Mouse (Mus musculus) heart, embryonic 14.5 days (tissue): ENCODE measurements around the gene Sel1l. TPM values are rescaled to one million over a fixed set of nuclear protein-coding genes. Genes with fewer than 3 reads are reported as not detected.

Experiments used
- ATAC-seq: fragments of 200-750 bp; cut with Nextera tagmentation; 2 replicates; pipeline ENCODE4 v1.8.0; 2017; ENCODE audit warnings: low read depth, moderate TSS enrichment; ENCODE audit not compliant: insufficient number of reproducible peaks, insufficient read depth, low FRiP score
- H3K27ac ChIP-seq, 2 experiments: fragments of 200-500 bp in 1 of 2; fragments of 300-500 bp in 1 of 2; sonication (generic) in 1 of 2; replicated peaks in 1 of 2; 2 replicates each; pipeline ENCODE4 v1.5.1; 2012 to 2014; ENCODE audit warnings: low read depth in 2 of 2, low read length in 2 of 2, control low read depth in 1 of 2, mild to moderate bottlenecking in 1 of 2, mixed read lengths in 1 of 2; ENCODE audit not compliant: control insufficient read depth in 1 of 2, insufficient read depth in 1 of 2
- H3K27me3 ChIP-seq: fragments of 300-500 bp; sonication (generic); 2 replicates; pipeline ENCODE4 v1.6.1; 2014; ENCODE audit warnings: mild to moderate bottlenecking, low read length, control low read depth; ENCODE audit not compliant: control insufficient read depth, insufficient read depth
- H3K36me3 ChIP-seq: fragments of 300-500 bp; sonication (generic); 2 replicates; pipeline ENCODE4 v1.6.1; 2014; ENCODE audit warnings: mild to moderate bottlenecking, control low read depth, low read length, mixed read lengths; ENCODE audit not compliant: control insufficient read depth, insufficient read depth
- H3K4me1 ChIP-seq, 2 experiments: fragments of 200-500 bp in 1 of 2; fragments of 300-500 bp in 1 of 2; sonication (generic) in 1 of 2; 2 replicates each; pipeline ENCODE4 v1.6.1; 2012 to 2014; ENCODE audit warnings: low read length in 2 of 2, control low read depth in 1 of 2, mixed read lengths in 1 of 2; ENCODE audit not compliant: control insufficient read depth in 2 of 2, insufficient read depth in 2 of 2
- H3K4me2 ChIP-seq: fragments of 300-500 bp; sonication (generic); 2 replicates; pipeline ENCODE4 v1.6.1; 2014; ENCODE audit warnings: mild to moderate bottlenecking, low read length
- H3K4me3 ChIP-seq, 2 experiments: fragments of 200-500 bp in 1 of 2; fragments of 300-500 bp in 1 of 2; sonication (generic) in 1 of 2; 2 replicates each; pipeline ENCODE4 v1.5.1; 2012 to 2014; ENCODE audit warnings: low read length in 2 of 2, mild to moderate bottlenecking in 2 of 2, control low read depth in 1 of 2, low read depth in 1 of 2, moderate library complexity in 1 of 2; ENCODE audit not compliant: control insufficient read depth in 1 of 2, insufficient read depth in 1 of 2
- H3K9ac ChIP-seq: fragments of 300-500 bp; sonication (generic); 2 replicates; pipeline ENCODE4 v1.6.1; 2014; ENCODE audit warnings: mild to moderate bottlenecking, low read length
- H3K9me3 ChIP-seq: fragments of 300-500 bp; sonication (generic); 2 replicates; pipeline ENCODE4 v1.6.1; 2016; ENCODE audit warnings: low read length, control low read depth; ENCODE audit not compliant: control insufficient read depth
- WGBS: fragments of 180-500 bp; shearing (Covaris S2); extraction: QIAGEN DNeasy Blood & Tissue Kit; methylation state at CpG from one replicate; pipeline ENCODE4 v1.1.7; 2014; 5-methylcytosine and 5-hydroxymethylcytosine counted together
- polyA plus RNA-seq: library from polyadenylated mRNA; unstranded; fragments of >200 nt; fragmentation: Nextera tagmentation; extraction: Ambion mirVana; gene quantifications from 2 replicates; pipeline ENCODE4 v1.2.1, GENCODE M21; 2014

Gene Sel1l
- polyA plus RNA-seq, 1 experiment from 2014 or later = 60.8 TPM

GRCm38 (mm10) chr12:91778211-91779003 is 70.5 kb downstream of the Sel1l start:
- Histone ChIP-seq H3K36me3 (no peaks in the 10 kb centered on the region), H3K9ac (peak overlapping the region; percentile 65), H3K4me3 (peak overlapping the region; percentile 61), H3K4me2 (peak overlapping the region; percentile 99), H3K27ac (no peak overlapping the region), H3K4me1 (peaks cover 0 to 9% of the 10 kb centered on the region in 2 experiments; a peak in 3 of 4 replicates), H3K27me3 (peaks cover 48% of the 10 kb centered on the region), H3K9me3 (no peaks in the 10 kb centered on the region)
- ATAC-seq = peak; percentile 52
- 2% methylated on average over 51 of the region's 51 CpGs for WGBS

GRCm38 (mm10) chr12:91776342-91776741 is 72.6 kb downstream of the Sel1l start:
- H3K4me2 ChIP-seq = no peak overlapping the region
- H3K27me3 ChIP-seq = peaks cover 48% of the 10 kb centered on the region
- H3K36me3 ChIP-seq = no peaks in the 10 kb centered on the region
- peaks cover 0 to 9% of the 10 kb centered on the region in 2 experiments; a peak in 3 of 4 replicates for H3K4me1 ChIP-seq
- H3K27ac ChIP-seq = no peak overlapping the region
- H3K9ac ChIP-seq = no peak overlapping the region
- no peak for ATAC-seq
- no peak overlapping the region for H3K4me3 ChIP-seq
- no peaks in the 10 kb centered on the region for H3K9me3 ChIP-seq
- WGBS = 47% methylated on average over 5 of the region's 5 CpGs

GRCm38 (mm10) chr12:91774811-91775284 is 74.1 kb downstream of the Sel1l start:
- H3K36me3 ChIP-seq = no peaks in the 10 kb centered on the region
- peaks cover 55% of the 10 kb centered on the region for H3K27me3 ChIP-seq
- H3K4me1 ChIP-seq = peaks cover 0 to 9% of the 10 kb centered on the region in 2 experiments; a peak in 3 of 4 replicates
- H3K4me3 ChIP-seq = no peak overlapping the region
- WGBS = 72% methylated on average over 8 of the region's 8 CpGs
- no peak for ATAC-seq
- no peak overlapping the region for H3K4me2 ChIP-seq
- no peaks in the 10 kb centered on the region for H3K9me3 ChIP-seq
- no peak overlapping the region for H3K27ac ChIP-seq
- H3K9ac ChIP-seq = no peak overlapping the region

- H3K27me3 ChIP-seq = peaks cover 34% of the 10 kb centered on the region
Measured at GRCm38 (mm10) chr12:91768871-91769270, 80.1 kb downstream of the Sel1l start.

GRCm38 (mm10) chr12:91768176-91768575 is 80.8 kb downstream of the Sel1l start:
- H3K27me3 ChIP-seq = peaks cover 39% of the 10 kb centered on the region
- ATAC-seq = no peak
- H3K4me1 ChIP-seq = peaks cover 8 to 11% of the 10 kb centered on the region in 2 experiments; a peak in 2 of 4 replicates
- no peak overlapping the region for H3K4me3 ChIP-seq
- H3K36me3 ChIP-seq = no peaks in the 10 kb centered on the region
- no peak overlapping the region for H3K9ac ChIP-seq
- H3K27ac ChIP-seq = no peak overlapping the region
- no peak overlapping the region for H3K4me2 ChIP-seq
- WGBS = 83% methylated on average over 6 of the region's 6 CpGs
- no peaks in the 10 kb centered on the region for H3K9me3 ChIP-seq

More at GRCm38 (mm10) chr12:91768871-91769270, 80.1 kb downstream of the Sel1l start:
- ATAC-seq = no peak
- Histone ChIP-seq H3K4me1 (peaks cover 8 to 11% of the 10 kb centered on the region in 2 experiments; a peak in 2 of 4 replicates), H3K4me2 (no peak overlapping the region), H3K36me3 (no peaks in the 10 kb centered on the region), H3K27ac (no peak overlapping the region), H3K9ac (no peak overlapping the region), H3K9me3 (no peaks in the 10 kb centered on the region), H3K4me3 (no peak overlapping the region)
- 68% methylated on average over 2 of the region's 2 CpGs for whole genome bisulfite sequencing

GRCm38 (mm10) chr12:91766338-91767107 is 82.4 kb downstream of the Sel1l start:
- H3K27ac ChIP-seq = no peak overlapping the region
- H3K9me3 ChIP-seq = no peaks in the 10 kb centered on the region
- peak overlapping the region in 1 of 2 experiments; percentile 1; a peak in 1 of 4 replicates for H3K4me3 ChIP-seq
- H3K9ac ChIP-seq = peak overlapping the region; percentile 6; the same call in 1 of the 2 replicates
- H3K36me3 ChIP-seq = no peaks in the 10 kb centered on the region
- H3K4me2 ChIP-seq = peak overlapping the region; percentile 56
- H3K27me3 ChIP-seq = peaks cover 49% of the 10 kb centered on the region
- H3K4me1 ChIP-seq = peaks cover 8 to 11% of the 10 kb centered on the region in 2 experiments; a peak in 2 of 4 replicates
- peak; percentile 81 for ATAC-seq
- WGBS = 33% methylated on average over 14 of the region's 14 CpGs

GRCm38 (mm10) chr12:91765504-91765903 is 83.5 kb downstream of the Sel1l start:
- H3K4me3 ChIP-seq = no peak overlapping the region
- no peak for ATAC-seq
- WGBS = 72% methylated on average over 13 of the region's 13 CpGs
- no peak overlapping the region for H3K9ac ChIP-seq
- no peaks in the 10 kb centered on the region for H3K9me3 ChIP-seq
- peaks cover 42% of the 10 kb centered on the region for H3K27me3 ChIP-seq
- H3K4me1 ChIP-seq = peaks cover 8 to 11% of the 10 kb centered on the region in 2 experiments; a peak in 2 of 4 replicates
- no peak overlapping the region for H3K27ac ChIP-seq
- H3K36me3 ChIP-seq = no peaks in the 10 kb centered on the region
- no peak overlapping the region; the same call in 1 of the 2 replicates for H3K4me2 ChIP-seq
